Mouse (Mus musculus) mature B cell (primary cell): ENCODE data around the gene Epb41l3.

Source experiments
- in situ Hi-C: fragments of 300-500 bp; cut with MboI; formaldehyde crosslinking; loops from 2 replicates; pipeline ENCODE4 v1.14.3; 2019

The Epb41l3 gene

DNA sequence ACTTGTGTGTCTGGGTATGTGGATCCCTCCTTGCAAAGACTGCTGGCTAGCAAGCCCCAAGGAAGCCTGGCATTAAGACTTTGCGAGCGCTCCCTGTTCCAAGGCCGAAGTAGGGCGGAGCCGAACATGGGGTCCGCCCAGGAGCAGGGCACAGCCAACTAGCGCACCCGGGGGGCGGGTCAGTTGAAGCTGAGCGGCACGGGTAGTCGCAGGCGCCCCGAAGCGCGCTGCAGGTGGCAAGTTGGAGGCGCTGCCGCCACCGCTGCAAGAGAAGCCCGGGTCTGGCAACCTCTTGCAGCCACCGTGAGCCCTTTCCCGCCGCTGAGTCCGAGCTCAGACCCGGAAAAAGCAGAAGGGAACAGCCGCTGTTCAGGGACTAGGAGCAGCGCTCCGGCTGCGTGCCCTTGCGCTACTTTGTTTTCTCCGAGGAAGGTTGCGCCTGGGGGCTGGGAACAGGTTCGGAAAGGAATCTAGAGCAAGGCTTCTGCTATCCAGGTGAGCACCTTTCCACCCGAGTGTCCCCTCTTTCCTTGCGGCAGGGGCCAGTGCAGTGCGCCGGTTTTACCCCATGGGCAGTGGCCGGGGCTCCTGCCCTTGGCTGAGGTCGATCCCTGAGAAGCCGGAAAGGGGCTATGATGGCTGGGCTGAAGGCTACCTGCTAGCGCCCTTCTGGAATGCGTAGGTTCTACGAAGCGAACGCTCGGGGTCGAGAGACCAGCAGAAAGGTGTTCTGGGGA lies at the start of gene Epb41l3:
Epb41l3 (plus strand) TSS at position 183 of the 737 bp plus-strand sequence.
- in situ Hi-C loops, result no loop called here

DNA sequence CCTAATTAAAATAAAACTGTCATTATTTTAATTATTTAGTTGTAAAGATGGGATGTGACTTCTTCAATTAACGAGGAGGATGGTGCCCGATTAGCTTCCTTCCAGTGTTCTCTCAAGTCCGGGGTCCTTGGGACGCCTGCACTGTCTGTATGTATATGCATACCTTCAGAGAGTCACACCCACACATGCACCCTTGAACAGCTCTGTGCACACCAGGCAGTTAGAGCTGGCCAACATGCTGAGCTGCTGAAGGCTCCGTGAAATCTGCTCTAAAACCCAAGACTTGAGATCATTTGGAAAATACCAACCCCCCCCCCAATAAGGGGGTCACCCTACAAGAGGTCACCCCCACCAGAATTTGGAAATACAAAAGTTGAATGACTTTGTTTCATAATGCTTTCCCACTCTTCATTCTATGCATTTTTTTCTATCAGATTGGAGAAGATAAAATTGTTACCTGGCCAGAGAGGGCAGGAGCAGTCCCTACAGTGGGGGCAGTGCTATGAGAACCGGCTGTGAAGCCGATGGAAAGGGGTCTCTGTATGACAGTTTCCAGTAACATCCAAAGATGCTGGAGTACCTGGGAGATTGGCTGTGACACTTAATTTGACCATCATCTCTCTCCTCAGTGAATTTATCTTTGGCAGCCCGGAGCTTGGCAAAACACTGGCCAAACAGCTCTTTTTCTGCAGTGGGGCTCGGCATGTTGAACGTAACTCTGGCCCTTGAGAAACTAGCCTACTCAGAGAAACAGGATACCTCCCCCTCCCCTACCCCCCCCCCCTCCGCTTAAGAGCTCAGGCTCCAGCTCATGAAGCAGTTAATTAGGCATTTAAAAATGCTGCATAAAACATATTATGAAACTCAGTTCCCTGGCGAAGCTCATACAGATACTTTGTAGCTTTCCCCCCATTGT lies 36.5 kb upstream of the Epb41l3 start:
- in situ Hi-C loops, result no loop called here

DNA sequence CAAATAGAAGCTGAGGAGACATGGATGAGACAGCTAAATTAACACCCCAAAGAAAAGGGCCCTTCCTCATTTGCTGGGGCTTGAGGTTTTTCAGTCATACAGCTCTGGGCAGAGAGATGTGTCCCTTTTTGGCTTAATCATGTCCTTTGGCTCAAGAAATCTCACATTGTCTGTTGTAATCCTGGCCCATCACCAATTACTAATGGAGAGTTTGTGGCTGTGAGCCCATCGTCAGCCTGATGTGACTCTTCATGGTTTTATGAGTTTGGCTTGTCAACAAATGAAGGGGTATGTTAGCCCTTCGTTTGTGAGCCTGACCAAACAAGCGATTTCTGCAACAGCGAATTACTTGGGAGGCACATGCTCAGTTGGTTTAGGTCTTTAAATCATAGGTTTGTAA lies 34.0 kb upstream of the Epb41l3 start:
- in situ Hi-C loops, result no loop called here

DNA sequence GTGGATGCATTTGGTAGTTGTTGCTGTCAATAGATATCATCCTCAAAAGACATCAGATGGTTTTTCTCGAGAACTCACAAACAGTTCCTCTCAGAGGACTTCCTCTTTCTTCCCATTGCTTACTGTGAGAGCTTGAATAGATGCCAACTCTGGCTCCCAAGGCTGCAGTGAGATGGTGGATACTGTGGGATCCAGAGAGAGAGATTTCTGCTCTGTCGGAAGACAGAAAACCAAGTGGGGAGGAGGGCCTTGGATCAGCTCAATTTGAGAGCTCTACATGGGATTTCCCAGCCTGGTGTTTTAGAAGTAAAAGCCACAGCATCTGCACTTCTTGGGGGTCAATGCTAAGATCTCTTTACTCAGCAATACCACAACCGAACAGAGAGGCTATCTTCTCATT lies 26.7 kb upstream of the Epb41l3 start:
- in situ Hi-C loops, result no loop called here

DNA sequence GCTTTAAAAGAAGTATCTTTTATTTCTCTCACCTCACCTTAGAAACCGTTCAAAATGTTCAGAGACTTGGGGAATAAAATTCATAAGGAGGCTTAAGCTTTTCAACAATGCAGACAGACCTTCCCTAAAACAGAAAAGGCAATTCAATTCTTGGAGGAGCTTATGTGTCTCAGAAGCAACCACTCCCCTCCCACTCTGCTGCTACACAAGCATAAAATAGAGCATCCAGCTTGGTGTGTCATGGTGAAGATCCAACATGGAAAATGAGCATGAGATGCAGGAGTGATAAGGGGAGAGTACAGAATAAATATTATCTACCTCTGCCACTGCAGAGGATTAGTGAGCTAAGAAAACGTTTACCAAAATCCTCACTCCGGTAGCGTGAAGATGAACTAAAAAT lies 21.5 kb upstream of the Epb41l3 start:
- in situ Hi-C loops, result no loop called here

DNA sequence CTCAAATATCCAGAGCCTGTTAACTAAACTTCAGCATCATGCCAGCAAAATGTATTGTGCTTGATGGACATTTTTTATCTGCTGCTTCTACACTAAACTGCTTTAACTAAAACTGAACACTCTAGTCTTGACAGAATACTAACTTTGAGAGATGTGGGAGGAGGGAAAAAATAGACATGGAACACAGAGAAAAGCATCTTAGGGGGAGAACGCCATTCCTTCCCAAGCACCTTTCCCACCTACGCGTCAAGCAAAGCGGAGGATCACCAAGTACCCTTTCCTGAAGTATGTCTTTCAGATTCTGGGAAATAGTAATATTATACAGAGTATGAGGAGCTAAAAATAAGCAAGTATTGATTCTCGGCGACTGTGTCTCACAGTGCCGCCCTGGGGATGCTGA lies 15.7 kb upstream of the Epb41l3 start:
- in situ Hi-C loops, result no loop called here

DNA sequence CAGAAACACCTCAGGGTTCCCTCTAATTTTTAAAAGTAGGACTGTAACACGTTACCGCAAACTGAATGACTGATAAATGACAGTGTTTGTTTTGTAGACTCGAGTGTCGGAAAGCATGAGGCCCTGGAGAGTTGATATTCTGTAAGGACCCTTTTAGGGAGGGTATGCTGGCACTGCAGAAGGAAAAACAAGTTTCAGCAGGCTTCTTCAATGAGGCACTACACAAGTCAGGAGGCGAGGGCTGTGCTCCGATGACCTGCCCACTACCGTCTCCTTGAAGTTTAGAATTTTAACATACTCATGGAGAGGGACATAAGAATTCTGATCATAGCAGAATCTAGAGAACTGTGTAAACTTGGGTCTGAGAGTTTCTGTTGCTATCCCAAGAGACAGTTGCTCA lies 15.1 kb upstream of the Epb41l3 start:
- in situ Hi-C loops, result no loop called here

DNA sequence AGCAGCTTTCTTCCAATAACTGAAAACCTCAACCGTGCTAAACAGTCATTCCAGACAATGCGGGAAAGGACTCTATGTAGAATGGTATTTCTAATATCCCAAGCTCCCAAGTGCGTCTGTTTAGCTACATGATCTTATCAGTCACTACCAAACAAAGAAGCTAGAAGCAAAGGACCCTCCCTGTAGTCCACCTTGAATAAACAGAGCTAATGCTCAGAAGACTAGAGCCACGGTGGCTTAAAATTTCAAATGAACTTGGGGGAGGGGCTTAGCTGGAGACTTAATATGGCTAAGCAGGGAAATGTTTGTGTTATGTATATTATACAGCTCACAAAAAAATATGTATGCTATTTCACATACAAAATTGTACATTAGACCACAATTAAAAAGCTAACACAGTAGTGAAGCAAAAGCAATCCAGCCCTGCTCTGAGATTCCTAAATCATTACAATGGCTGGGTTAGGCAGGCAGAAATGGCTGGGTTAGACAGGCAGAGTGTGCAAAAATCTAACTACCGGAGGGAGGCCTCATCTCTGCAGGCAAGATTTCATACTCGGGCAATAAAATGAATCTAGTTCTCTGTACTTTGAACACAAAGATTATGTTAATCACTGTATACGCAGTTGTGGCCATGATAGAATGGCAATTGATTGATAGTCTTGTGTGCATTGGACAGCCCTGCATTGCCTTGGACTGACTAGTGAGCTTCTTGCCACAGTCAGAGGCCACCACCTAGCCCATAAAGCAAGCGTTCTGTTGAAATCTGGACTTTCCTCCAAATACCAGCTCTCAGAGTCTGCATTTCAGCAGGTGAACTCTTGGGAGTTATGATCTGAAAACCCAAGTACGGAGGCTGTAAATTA lies 13.4 kb upstream of the Epb41l3 start:
- in situ Hi-C loops, result no loop called here

DNA sequence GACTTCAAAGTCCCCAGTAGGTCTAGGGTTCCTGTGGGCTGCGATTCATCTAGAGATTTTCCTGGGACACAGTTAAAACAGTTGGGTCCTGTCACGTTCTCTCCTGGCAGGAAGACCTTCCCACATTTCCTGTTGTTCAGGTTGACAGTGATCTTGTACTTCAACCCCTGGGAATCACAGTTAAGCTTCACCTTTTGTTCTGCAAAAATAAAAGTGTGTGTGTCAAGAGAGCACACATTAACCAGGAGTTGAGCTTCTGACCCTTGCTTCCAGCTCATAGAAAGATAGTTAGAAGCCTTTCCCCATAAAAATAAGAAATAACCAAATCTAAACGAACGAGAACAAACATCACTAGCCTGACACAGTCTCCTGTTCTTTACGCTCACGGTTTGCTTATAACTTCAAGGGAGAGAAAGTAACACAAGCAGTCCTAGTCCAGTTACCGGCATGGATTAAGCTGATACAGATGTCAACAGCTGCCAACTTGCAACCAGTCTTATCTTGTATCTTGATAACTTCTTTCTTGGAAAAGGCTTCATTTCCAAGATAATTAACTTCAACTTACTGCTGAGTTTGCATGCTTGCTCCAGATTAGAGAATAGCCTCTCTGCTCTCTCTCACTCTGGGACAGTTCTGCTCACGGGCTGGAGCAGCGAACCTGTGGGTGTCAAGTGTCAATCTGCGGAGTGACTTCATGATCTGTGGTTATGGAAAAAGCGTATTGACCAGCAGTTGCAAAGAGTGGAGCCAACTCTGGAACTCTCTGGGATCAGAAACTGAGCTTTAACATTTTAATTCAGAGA lies 7.3 kb upstream of the Epb41l3 start:
- in situ Hi-C loops, result no loop called here

DNA sequence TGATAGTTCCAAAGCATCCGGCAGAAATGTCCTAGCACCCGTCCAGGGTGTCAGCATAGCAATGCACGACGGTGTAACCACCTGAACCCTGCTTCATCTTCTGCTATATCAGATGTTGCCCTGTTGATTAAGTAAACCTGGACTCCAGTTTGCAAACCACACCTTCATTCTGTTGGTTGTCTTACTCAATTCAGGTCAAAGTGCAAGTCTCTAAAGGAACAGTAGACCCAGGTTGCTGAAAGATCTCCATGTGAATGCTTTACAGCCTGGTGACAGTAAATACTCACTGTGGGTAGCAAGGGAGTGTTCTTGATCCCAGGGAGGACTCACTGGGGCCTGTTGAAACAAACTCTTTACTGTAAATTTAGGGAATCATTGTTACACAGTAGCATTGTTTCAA lies 1.4 kb upstream of the Epb41l3 start:
- in situ Hi-C loops, result no loop called here

DNA sequence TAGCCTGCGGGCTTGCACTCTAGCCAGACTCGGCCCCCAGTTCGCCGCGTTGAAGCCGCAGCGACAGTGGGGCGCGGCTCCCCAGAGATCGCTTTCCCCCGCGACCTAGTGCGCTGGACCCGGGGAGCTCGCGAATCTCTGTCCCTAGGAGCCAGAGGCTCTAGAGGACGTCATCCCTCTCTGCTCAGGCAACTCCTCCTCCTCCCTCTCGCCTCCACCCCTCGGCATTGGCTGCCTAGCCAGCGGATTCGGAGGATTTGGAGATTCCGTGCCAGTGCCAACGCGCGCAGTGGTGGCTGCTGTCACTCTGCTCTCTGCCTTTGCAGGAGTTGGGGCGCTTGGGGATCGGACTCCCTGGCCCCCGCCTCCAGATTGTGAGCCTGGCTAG lies 749 bp downstream of the Epb41l3 start:
- in situ Hi-C loops, result no loop called here

DNA sequence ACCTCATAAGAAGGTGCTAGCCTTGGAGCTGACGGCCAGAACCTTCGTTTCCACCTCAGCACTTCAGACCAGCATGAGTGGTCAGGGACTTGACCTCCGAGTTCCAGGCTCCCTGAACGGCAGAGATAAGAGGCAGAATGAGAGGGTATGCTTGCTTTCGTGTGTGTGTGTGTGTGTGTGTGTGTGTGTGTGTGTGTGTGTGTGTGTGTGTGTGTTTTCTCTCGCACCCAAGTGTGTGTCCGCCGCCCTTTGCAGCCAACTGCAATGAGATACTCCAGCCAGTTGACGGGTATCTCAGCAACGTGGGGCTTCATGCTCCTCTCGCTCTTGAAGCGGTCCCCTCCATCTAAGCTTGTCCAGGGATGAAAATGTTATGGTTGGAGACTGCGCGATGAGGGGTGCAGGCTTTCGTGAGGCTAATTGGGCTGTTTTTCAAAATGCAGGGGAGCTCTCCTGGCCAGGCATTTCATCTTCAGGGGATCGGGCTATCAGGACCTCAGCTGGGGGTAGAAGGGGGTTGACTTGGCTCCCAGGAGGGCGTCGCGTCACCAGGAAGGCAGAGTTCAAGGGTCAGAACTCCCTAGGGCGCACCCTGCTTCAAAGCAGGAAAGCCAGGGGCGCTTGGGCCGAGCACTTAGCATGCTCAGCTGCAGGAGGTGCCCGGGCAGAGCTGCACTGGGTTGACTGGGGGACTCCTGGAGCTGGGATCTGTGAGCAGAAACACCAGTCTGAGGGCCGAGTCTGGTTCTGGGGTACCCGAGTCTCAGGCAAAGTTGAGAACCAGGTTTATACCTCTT lies 1.5 kb downstream of the Epb41l3 start:
- in situ Hi-C loops, result no loop called here

DNA sequence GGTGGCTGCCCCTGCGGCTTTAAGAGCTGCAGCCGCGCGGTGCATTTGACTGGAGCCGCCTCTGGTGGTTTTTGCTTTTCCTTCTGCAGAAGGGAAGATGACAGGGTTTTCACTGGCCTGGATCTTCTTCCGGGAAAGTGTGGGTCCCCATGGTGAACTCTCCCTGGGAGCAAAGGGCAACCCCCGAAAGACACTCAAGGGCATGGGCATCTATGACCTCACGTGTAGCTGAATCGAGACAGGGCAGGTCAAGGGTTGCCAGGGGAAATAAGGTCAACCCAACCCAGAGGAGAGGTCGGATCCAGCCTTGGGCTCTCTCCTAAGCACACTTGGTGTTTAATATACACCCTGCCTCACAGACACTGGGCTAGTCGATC lies 2.0 kb downstream of the Epb41l3 start:
- in situ Hi-C loops, result no loop called here

DNA sequence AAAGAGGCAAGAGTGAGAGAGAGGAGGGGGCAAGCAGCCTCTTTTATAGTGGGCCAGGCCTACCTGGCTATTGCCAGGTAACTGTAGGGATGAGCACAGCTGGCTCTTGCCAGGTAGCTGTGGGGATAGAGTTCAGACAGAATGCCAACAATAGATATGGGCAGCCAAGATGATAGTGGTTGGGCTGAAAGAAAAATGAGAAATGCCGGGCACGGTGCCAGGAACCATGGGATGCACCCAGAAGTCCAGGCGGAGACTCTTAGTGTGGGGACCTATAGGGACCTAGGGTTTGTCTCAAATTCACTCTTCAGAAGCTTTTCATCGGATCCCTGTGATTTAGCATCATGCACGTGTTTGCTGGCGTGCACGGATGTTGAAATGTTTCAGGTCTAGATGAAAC lies 6.8 kb downstream of the Epb41l3 start:
- in situ Hi-C loops, result no loop called here

DNA sequence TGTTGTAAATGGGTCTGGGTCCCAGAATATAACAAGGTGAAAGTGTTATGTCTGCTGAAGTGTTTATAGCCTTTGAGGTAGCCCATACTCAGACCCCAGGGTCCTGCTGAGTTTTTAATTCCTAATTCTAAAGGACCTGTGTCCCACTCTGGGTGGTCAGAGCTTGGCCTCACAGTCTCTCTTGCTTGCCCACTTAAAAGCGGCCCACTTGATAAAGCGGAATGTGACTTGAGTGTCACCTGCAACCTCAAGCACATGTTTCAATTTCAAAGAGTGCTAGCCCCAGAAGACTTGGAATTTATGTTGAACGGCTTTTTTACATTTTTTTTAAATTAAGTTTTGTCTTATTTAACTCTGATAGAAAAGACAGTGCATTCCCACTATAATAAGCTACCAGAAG lies 16.1 kb downstream of the Epb41l3 start:
- in situ Hi-C loops, result no loop called here

DNA sequence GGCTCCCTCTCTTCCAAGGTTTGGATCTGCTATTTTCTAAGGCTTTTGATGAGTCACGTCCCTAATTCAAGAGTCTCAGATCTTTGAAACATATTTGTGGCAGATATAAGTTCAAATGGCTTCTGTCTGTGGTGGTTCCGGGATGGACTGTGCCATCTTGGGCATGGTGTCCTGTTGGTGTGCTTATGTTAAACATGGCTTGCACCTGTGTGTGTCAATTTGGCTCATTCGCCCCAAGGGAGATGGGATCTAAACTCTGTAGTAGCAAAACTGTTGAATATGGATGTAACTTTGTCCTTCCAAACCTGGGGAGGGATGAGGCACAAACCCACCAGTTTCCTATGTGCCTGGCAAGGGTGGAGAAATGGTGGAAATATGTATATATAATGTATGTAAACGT lies 21.6 kb downstream of the Epb41l3 start:
- in situ Hi-C loops, result no loop called here

DNA sequence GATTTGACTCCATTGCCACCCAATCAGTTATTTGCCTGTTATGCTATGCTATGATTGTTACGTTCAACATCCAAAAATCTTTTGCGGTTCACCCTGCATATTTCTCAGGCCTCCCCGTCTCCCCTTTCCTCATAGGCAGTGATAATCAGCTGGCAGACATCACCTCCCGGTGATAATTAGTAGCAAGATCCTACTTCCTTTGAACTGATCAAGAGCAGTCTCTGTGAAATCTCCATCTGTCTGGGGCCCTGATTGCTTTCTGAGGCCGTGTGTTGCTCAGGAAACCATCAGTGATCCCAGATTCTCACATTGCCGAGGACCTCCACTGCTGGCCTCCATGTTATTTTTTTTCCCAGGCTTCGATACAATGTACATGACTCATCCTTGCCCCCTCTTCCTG lies 22.5 kb downstream of the Epb41l3 start:
- in situ Hi-C loops, result no loop called here

DNA sequence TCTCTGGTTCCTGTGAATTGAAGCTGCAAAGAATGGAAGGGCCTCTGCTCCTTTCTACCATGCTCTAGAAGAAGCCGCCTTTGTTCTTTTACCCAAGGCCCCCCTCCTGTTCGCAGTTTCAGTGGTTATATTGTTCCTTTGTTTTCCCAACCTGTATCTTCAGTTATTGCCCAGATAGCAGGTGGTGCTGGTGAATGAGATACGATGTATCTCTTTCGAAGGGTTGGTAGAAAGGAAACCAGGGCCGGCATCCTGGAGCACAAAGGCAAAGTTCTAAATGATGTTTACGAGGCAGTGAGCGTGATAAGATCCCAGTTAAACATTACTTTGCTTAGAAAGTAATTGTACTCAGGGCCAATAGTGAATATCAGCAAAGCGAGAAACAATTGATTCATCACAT lies 27.8 kb downstream of the Epb41l3 start:
- in situ Hi-C loops, result no loop called here

DNA sequence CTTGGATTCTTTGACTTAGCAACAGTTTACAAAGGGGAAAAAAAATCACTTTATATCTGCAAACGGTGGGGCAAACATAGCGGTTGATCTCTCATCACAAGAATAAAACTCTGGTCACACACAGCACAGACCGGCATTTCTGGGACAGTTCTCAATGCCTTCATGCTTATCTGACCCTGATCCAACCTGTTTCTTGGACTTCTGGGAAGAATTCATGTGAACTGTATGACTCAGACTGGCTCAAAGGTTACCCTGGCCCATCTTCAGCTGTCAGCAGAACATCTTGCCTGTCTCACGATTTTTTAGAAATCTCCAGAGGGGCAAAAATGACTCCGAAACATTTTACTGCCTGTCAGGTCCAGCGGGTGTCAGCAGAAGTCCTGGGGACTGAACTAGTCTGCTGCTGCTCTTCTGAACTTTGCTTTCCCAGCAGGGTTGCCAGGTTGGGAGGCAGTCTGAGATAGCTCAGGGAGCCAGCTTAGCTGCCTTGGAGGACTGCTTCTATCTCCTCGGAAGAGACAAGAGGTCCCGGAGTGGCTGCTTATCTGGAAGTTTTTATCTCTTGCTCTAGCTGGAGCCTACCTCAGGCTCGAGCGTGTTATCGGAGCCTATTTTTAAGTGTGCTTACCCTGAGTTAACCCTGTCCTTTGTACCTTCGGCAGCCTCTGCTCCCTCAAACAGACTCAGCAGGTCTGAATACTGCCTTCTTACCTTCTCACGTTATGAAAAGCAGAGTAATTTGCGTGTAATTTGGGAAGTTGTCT lies 29.7 kb downstream of the Epb41l3 start:
- in situ Hi-C loops, result no loop called here

DNA sequence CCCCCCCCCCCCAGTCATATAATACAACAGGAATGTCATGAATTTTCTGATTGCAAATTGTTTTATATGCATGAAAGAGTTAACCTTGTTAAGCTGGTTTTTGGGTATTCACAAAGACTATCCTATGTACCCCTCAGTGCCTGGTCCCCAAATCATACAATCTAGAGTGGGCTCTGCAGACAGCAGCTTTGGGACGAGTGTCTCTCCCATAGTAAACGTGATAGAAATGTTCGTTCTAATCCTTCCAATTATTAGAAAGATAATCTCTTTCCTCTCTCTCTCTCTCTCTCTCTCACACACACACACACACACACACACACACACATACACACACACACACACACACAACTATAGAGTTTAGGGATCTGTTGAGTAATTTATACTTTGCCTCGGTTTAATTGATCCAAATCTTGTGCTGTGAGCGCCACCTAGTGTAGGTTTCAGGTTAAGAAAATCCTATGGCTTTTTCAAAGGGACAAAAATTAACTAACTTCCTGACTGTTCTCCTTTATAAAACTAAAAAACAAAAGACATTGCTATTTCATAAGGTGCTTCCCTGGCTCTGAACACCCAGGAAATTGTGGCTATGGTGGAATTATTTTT lies 30.4 kb downstream of the Epb41l3 start:
- in situ Hi-C loops, result no loop called here
